ENCODE assay signal across 9 mouse cellular contexts in genomic region chr12:85194623-85195018, GRCm38 (mm10). TPM values are rescaled to one million over a fixed set of nuclear protein-coding genes. Genes with fewer than 3 reads are reported as not detected.
A peak's percentile ranks its signal among the peaks of the same experiment; 100 is the strongest.
DNase-seq lines count a peak whose midpoint lies in the region; ATAC-seq lines count a peak whose summit lies in the region.
"Had no signal": no experiment of that assay in that cellular context is flagged by ENCODE, and none has a peak within 500 bp of the region (broad histone marks: within the 10 kb centered on the region; RNA-seq: fewer than 3 reads in every experiment).

No protein-coding gene starts in this region.

- H3K4me3 ChIP-seq in hindbrain, embryonic 13.5 days, result no peak overlapping the region
- H3K4me3 ChIP-seq in hindbrain, embryonic 10.5 days, result no peak overlapping the region
- H3K4me3 ChIP-seq in kidney, embryonic 15.5 days (replicated peaks), result no peak overlapping the region

- no peaks in the 10 kb centered on the region for H3K36me3 ChIP-seq in hindbrain, embryonic 13.5 days
- no peaks in the 10 kb centered on the region for H3K36me3 ChIP-seq in hindbrain, embryonic 10.5 days
- H3K36me3 ChIP-seq in kidney, embryonic 15.5 days, result no peaks in the 10 kb centered on the region

- DNase-seq in hindbrain, embryonic 10.5 days (ENCODE audit: low spot score), result no peak
- DNase-seq in adrenal gland, adult (ENCODE audit: inconsistent age in 2 of 2, low spot score in 1 of 2), result peak; percentile 61 to 79
- peak; percentile 93 for DNase-seq in gastrocnemius, postnatal 10 days
- peak; percentile 78 for DNase-seq in lung, postnatal 36 days
- DNase-seq in thymus, postnatal 10 days (ENCODE audit: low spot score in 2 of 2), result no peak

- H3K4me2 ChIP-seq in hindbrain, embryonic 13.5 days, result no peak overlapping the region
- no peak overlapping the region for H3K4me2 ChIP-seq in kidney, embryonic 15.5 days

- peak overlapping the region; percentile 53; the same call in 1 of the 2 replicates for H3K27ac ChIP-seq in hindbrain, embryonic 13.5 days
- no peak overlapping the region for H3K27ac ChIP-seq in hindbrain, embryonic 10.5 days
- peak overlapping the region; percentile 28; the same call in 1 of the 2 replicates for H3K27ac ChIP-seq in kidney, embryonic 15.5 days

- H3K27me3 ChIP-seq in hindbrain, embryonic 13.5 days, result peaks cover 11% of the 10 kb centered on the region; the same call in 1 of the 2 replicates
- H3K27me3 ChIP-seq in hindbrain, embryonic 10.5 days (ENCODE audit: insufficient read depth, poor library complexity, severe bottlenecking), result peaks cover 41% of the 10 kb centered on the region
- H3K27me3 ChIP-seq in kidney, embryonic 15.5 days, result no peaks in the 10 kb centered on the region

- H3K9ac ChIP-seq in hindbrain, embryonic 13.5 days, result no peak overlapping the region
- H3K9ac ChIP-seq in kidney, embryonic 15.5 days, result no peak overlapping the region

- H3K4me1 ChIP-seq in hindbrain, embryonic 13.5 days (replicated peaks), result peaks cover 38% of the 10 kb centered on the region
- peaks cover 29% of the 10 kb centered on the region for H3K4me1 ChIP-seq in hindbrain, embryonic 10.5 days (replicated peaks)
- peaks cover 51% of the 10 kb centered on the region for H3K4me1 ChIP-seq in kidney, embryonic 15.5 days

- peak; percentile 39; the same call in 1 of the 2 replicates for ATAC-seq in hindbrain, embryonic 13.5 days (ENCODE audit: low FRiP score)
- ATAC-seq in kidney, embryonic 15.5 days (replicated peaks; ENCODE audit: low FRiP score), result no peak
- no peak for ATAC-seq in erythroblast, adult 5-6 weeks (replicated peaks; ENCODE audit: low FRiP score, poor library complexity, severe bottlenecking)

- H3K9me3 ChIP-seq in hindbrain, embryonic 13.5 days, result no peaks in the 10 kb centered on the region
- H3K9me3 ChIP-seq in hindbrain, embryonic 10.5 days, result no peaks in the 10 kb centered on the region
- H3K9me3 ChIP-seq in kidney, embryonic 15.5 days (replicated peaks), result no peaks in the 10 kb centered on the region

- WGBS in hindbrain, embryonic 13.5 days, result 39% methylated on average over 4 of the region's 4 CpGs
- 80% methylated on average over 4 of the region's 4 CpGs for whole genome bisulfite sequencing in hindbrain, embryonic 10.5 days
- WGBS in kidney, embryonic 15.5 days, result 37% methylated on average over 4 of the region's 4 CpGs

RNA-seq across cellular contexts. Expression of gene Pgf, which starts 17.0 kb away (rescaled TPM):
- polyA plus RNA-seq in hindbrain, embryonic 13.5 days (2015; fragmentation: Nextera tagmentation; extraction: Ambion mirVana), result 7.5 and 9.4 TPM in 2 replicates
- 5.8 and 8.0 TPM in 2 replicates for polyA plus RNA-seq in hindbrain, embryonic 10.5 days (2016; fragmentation: Nextera tagmentation; extraction: Ambion mirVana)
- 1 to 10 TPM; 2.4 to 4.0 TPM for total RNA-seq in gastrocnemius, postnatal 10 days (2021)
- 15.9 and 18.8 TPM in 2 replicates for polyA plus RNA-seq in kidney, embryonic 15.5 days (2015; fragmentation: Nextera tagmentation; extraction: Ambion mirVana)
- total RNA-seq in erythroblast, adult 5-6 weeks (2015; ENCODE audit: low replicate concordance), result not detected in 2 replicates
- not detected in 2 replicates for total RNA-seq in erythroblast, adult 5-6 weeks (2017; ENCODE audit: low replicate concordance)
- total RNA-seq: MEL had no signal

RNA-seq across cellular contexts. Expression of gene Eif2b2, which starts 24.7 kb away (rescaled TPM):
- 84.4 and 84.5 TPM in 2 replicates for polyA plus RNA-seq in hindbrain, embryonic 13.5 days (2015; fragmentation: Nextera tagmentation; extraction: Ambion mirVana)
- polyA plus RNA-seq in hindbrain, embryonic 10.5 days (2016; fragmentation: Nextera tagmentation; extraction: Ambion mirVana), result 126 and 131 TPM in 2 replicates
- 10 to 100 TPM; 76.1 to 95.2 TPM for total RNA-seq in gastrocnemius, postnatal 10 days (2021)
- 98.7 and 105 TPM in 2 replicates for polyA plus RNA-seq in kidney, embryonic 15.5 days (2015; fragmentation: Nextera tagmentation; extraction: Ambion mirVana)
- 12.1 and 12.5 TPM in 2 replicates for total RNA-seq in erythroblast, adult 5-6 weeks (2015; ENCODE audit: low replicate concordance)
- 9.5 and 14.4 TPM in 2 replicates for total RNA-seq in erythroblast, adult 5-6 weeks (2017; ENCODE audit: low replicate concordance)

RNA-seq across cellular contexts. Expression of gene Rps6kl1, which starts 43.6 kb away (rescaled TPM):
- polyA plus RNA-seq in hindbrain, embryonic 13.5 days (2015; fragmentation: Nextera tagmentation; extraction: Ambion mirVana), result 23.3 and 24.1 TPM in 2 replicates
- 3.7 and 3.8 TPM in 2 replicates for polyA plus RNA-seq in hindbrain, embryonic 10.5 days (2016; fragmentation: Nextera tagmentation; extraction: Ambion mirVana)
- under 1 TPM; 0.33 to 0.68 TPM for total RNA-seq in gastrocnemius, postnatal 10 days (2021)
- polyA plus RNA-seq in kidney, embryonic 15.5 days (2015; fragmentation: Nextera tagmentation; extraction: Ambion mirVana), result 1.0 and 1.4 TPM in 2 replicates
- not detected in 2 replicates for total RNA-seq in erythroblast, adult 5-6 weeks (2015; ENCODE audit: low replicate concordance)
- total RNA-seq in erythroblast, adult 5-6 weeks (2017; ENCODE audit: low replicate concordance), result not detected in 2 replicates

Comparison
In these comparisons a context has a peak if more than half of its experiments do, and no peak if none do; other contexts are left out.
1. DNase-seq: peak in adrenal gland, adult (2 of 2), gastrocnemius, postnatal 10 days (single experiment) and lung, postnatal 36 days (single experiment); none in hindbrain, embryonic 10.5 days (single experiment) and thymus, postnatal 10 days (0 of 2).